Mouse (Mus musculus) stomach, postnatal 0 days (tissue): ENCODE measurements around the gene Gm12253.

Experiments used
- CTCF ChIP-seq: IDR thresholded peaks from 2 replicates; pipeline ENCODE4 v1.5.1; 2016; ENCODE audit warnings: antibody characterized with exemption, low read depth, mild to moderate bottlenecking, moderate library complexity
- EP300 ChIP-seq: optimal IDR thresholded peaks from 2 replicates; pipeline ENCODE3; 2016; ENCODE audit warnings: antibody characterized with exemption

DNA sequence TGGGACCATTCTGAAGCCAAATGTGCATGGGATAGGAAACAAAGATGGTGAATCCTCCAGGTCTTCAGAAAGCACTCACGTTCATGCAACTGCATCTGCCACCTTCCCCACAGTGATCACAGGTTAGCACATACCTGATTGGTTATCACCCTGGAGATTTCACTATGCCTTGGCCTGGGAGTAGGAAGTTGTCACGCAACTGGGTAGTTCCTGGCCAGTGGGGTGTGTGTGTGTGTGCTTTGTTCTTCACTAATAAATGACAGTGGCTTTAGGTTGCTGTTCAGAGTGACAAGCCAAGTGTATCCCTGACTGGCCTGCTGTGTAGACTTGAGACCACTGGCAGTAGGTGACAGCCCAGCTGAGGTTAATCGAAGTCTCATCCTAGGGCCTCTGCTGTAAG is at the start of gene Gm12253:
- TF ChIP-seq CTCF (no peak), EP300 (no peak)
